Mouse (Mus musculus): ENCODE results near the gene Wdr1.
A peak's percentile ranks its signal among the peaks of the same experiment; 100 is the strongest.
"Not testable (repeated sequence)": the region's sequence is repeated elsewhere in the genome, so short reads cannot be mapped to it uniquely, and the experiment has no call there.

Gene Wdr1

GRCm38 (mm10) chr5:38493890-38494289 is 69.1 kb downstream of the Wdr1 start:
- DNase-seq = peak in 1 of 2 experiments; percentile 26

DNA sequence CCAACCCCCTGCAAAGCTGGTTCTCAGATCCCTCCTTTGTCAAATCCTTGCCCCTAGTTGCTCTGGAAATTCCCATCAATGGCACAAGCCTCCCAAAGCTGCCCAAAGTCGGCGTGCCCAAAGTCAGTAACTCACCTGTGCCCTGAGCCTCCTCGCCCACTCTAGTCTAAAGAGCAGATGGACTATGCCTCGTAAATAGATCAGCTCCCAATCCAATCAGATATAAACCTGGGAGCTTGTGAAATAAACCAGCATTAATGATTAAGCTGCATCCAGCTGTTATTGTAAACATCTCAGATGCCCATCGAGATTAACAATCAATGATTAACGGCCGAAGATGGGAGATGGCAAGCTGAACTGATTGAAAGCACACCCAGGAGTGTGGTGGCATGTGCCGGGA is 71.3 kb downstream of the Wdr1 start:
- no peak for DNase-seq

DNA sequence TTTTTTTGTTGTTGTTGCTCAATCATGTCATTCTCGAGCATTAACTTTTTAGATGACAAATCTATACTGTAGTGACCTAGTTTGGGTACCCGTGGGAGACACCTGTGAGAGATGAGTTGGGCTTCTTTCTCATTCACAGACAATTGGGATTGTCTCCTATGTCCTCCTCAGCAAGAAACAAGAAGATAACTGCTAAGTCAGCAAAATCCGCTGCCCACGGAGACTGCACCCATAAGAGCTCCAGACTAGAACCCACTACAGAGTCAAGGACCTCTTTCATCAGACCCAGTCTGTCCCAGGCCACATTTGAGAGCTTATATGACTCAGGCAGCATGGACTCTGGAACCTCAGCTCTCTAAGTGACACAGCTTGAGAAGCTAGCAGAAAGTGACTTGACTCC is 73.3 kb downstream of the Wdr1 start:
- no peak for DNase-seq

DNA sequence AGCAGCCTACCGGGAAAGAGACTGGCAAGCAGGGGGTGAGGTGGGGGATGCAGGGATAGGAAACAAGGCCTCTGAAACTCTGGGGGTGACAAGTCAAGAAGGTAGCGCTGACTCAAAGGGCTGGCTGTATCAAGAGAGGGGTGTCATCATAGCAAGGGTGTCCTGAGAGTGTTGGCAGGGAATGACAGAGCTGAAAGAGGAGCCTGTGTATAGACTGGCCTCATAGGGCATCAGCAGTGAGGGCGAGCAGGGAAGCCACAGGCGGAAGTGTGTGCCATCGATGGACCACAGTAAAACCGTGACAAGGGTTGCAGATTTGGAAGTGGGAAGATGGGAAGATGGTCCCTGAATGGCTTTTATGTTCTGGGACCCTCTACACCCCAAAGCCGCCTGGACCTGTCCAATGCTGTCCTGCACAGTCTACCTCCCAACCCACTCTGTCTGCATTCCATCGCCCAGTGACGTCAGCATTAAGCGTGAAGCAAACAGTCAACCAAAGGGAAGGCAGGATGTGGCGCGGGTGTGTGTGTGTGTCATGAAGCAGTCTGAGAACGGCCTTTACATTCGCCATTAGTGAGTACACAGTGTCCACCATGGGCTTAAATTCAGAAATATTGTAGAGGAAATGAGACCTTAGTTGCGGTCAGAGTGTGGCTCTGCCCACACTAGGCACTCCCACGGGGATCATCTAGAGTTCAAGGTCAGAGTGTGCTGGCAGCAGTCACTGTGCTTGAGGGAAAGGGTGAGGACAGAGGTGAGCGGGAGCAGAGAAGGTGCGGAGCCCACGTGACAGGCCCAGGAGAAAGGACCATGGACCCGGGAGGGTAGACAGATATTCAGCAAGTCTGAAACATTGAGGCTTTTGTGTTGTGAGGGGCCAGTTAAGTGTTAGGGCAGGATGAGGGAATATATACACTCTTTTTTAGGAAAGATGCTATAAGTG is 74.1 kb downstream of the Wdr1 start:
- no peak for DNase-seq

- no peak for DNase-seq
Measured at GRCm38 (mm10) chr5:38488026-38488425, 75.0 kb downstream of the Wdr1 start.

GRCm38 (mm10) chr5:38487247-38487646 is 75.8 kb downstream of the Wdr1 start:
- no peak for DNase-seq

DNA sequence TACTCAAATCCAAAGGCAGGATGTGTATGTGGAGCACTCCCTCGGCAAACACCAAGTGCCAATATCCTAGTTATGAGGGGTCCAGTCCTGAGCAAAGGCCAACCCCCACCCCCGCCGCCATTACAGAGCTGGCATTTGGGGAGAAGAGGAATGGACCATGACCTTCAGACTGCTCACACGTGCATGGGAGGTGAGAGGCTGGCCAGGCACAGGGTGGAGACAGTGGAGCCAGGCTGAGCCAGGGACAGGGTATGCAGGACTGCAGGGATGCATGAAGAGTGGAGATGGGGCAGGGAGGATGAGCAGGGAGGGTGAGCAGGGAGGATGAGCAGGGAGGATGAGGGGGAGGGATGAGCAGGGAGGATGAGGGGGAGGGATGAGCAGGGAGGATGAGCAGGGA is 77.1 kb downstream of the Wdr1 start:
- no peak for DNase-seq

DNA sequence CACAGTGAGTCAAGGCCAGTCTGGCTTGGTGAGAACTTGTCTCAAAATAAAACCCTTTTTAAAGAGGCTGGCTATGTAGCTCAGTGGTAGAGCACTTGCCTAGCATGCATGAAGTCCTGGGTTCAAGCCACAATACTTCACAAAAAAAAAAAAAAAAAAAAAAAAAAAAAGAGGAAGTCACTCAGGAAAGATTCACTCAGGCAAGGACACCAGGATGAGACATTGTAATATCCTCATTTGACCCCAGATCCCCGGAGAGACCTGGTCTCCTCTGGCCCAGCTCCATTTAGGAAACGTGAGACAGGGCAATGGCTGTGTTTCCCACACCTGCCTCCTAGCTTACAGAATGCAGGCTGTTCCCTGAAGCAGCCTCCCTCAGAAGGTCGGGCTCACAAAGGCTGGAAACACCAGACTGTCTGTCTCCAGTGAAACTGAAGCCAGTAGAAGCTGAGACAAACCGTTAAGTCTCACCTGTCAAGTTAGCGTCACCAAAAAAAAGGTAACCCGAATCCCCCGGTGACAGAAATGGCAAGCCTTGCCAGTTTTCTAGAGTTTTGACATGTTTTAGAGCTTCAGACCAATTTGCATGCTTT is 79.4 kb downstream of the Wdr1 start:
- DNase-seq = no peak

GRCm38 (mm10) chr5:38480822-38481707 is 82.0 kb downstream of the Wdr1 start:
- no peak for DNase-seq

DNA sequence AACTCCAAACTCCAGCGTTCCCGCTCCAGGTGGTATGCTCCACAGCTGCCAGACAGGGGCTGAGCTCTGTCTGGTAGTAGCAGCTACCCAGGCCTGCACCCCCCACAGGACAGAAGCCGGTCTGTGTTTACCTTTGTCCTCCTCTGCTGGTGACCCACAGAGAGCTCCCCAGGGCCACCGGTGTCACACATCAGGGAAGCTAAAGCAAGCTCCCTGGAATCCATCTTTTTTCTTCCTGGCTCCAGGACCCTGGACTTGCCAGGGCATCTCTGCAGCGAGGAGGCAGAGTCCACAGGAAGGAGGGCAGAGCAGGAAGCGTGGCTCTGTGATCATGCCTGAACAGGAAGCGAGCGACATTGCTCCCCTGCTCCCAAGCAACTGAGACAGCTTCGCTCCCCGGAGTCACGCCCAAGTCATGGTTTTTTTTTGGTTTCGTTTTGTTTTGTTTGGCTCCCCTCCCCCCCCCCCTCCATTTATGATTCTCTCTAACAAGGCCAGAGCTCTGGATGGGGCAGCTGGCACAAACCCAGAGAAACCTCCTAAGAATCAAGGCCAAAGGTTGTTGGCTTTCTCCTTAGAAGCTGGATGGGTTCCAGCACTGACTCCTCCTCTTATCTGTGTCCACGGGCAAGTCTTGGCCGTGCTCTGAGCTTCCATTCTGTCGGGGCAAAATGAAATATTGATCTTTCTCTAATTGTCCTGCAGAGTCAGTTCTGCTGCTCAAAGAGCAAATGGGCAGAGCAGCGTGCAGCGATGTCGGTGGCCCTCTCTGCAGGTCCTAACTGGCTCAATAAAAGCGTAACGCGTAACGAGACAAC is 82.9 kb downstream of the Wdr1 start:
- peak; percentile 52 to 58 for DNase-seq

GRCm38 (mm10) chr5:38479545-38479907 is 83.5 kb downstream of the Wdr1 start:
- not testable (repeated sequence) for DNase-seq

- peak; percentile 37 to 44 for DNase-seq
Measured at GRCm38 (mm10) chr5:38479027-38479426, 84.0 kb downstream of the Wdr1 start.

- DNase-seq = no peak
Measured at GRCm38 (mm10) chr5:38477731-38478445, 85.1 kb downstream of the Wdr1 start.

DNA sequence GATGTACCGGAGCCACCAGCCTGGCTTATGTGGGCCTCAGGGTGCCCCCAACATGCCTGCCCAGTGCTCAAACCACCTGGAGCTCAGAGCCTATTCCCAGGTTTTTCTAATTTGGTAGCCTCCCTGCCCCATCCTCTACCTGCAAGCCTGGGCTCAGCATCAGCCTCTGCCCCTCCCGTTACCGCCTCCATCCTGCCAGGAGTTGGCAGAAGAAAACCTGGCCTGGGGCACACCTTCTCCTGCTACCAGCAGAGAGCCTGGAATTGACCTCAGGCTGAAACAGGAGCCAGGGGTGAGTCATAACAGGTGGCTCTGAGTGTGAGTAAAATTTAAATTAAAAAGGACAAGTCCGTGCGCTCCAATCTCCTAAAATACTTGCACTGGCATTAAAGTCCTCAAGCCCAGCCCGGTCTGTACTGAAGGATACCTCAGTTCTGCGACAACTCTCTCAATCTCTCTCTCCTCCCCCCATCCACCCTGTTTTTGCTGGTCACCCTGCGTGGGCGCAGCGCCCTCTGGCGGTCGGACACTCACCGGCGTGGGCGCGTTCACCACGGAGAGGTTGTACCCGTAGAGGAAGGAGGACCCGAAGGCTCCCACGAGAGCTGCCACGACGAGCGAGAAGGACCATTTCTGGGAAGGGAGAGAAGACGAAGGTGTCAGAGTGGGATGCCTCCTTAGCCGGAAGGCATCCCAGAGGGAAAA is 86.0 kb downstream of the Wdr1 start:
- peak; percentile 61 for DNase-seq
